Mouse (Mus musculus) thymus, postnatal 14 days (tissue): ENCODE data around the gene Gm3317.
"Not testable (repeated sequence)": the region's sequence is repeated elsewhere in the genome, so short reads cannot be mapped to it uniquely, and the experiment has no call there.

Experiments
- DNase-seq: peaks from one replicate; pipeline ENCODE4 v3.0.0; 2021

The Gm3317 gene

GRCm38 (mm10) chr14:5164235-5164634 is at the start of gene Gm3317:
Gene Gm3317, plus strand, starts transcription at chr14:5164535.
- DNase-seq, result not testable (repeated sequence)

DNA sequence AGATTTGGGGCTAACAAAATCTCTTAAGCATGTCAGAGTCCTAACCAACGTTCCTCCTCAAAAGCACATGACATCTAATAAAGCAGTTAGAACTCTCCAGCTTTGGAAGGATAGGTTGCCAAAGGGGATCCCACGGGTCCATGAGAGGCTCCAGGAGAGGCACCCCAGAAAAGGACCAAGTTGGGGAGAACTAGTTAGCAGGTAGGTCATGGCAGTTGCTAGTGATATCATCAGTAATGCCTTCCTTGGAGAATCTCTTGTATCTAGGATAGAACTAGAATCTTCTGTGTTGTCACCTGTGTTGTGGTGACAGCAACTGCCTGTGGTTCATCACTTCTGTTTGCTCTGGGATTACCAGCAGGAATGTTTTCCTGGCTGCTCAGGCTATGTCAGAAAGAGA is 33.1 kb upstream of the Gm3317 start, which contains the start of gene Gm8279:
Gene Gm8279, plus strand, starts transcription at position 301 of the 400 bp plus-strand sequence.
- DNase-seq, result not testable (repeated sequence)

DNA sequence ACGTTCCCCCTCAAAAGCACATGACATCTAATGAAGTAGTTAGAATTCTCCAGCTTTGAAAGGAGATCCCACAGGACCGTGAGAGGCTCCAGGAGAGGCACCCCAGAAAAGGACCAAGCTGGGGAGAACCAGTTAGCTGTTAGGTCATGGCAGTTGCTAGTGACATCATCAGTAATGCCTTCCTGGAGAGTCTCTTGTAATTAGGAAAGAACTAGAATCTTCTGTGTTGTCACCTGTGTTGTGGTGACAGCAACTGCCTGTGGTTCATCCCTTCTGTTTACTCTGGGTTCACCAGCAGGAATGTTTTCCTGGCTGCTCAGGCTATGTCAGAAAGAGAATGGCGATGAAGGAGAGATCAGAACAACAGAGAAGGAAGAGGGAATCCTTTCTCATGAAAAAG is 21.2 kb downstream of the Gm3317 start, which contains the start of gene Gm8271:
Gene Gm8271, plus strand, starts transcription at position 301 of the 400 bp plus-strand sequence.
- DNase-seq, result not testable (repeated sequence)
